Mouse (Mus musculus) neural tube, postnatal 0 days (tissue): ENCODE measurements around the gene Wdr5. TPM values are rescaled to one million over a fixed set of nuclear protein-coding genes. Genes with fewer than 3 reads are reported as not detected.

Experiments
- polyA plus RNA-seq: library from polyadenylated mRNA; unstranded; fragments of >200 nt; fragmentation: Nextera tagmentation; extraction: Ambion mirVana; gene quantifications from 2 replicates; pipeline ENCODE4 v1.2.1, GENCODE M21; 2015

Wdr5 gene
- polyA plus RNA-seq: 35.4 and 36.1 TPM in 2 replicates

GRCm38 (mm10) chr2:27514639-27515328 is at the start of gene Wdr5:
Gene Wdr5 (plus strand): TSS chr2:27515157.

GRCm38 (mm10) chr2:27507562-27507961 is 7.4 kb upstream of the Wdr5 start, which contains the start of gene Brd3:
Gene Brd3 (minus strand): TSS chr2:27507662.

Other genes with a start within 250 kb of the Wdr5 start
- 11.5 and 12.6 TPM in 2 replicates for gene Vav2, start 88.1 kb upstream of the Wdr5 start, polyA plus RNA-seq
- 38.1 and 43.0 TPM in 2 replicates for gene Brd3os, start 72.8 kb upstream of the Wdr5 start, polyA plus RNA-seq
- gene Brd3, start 7.5 kb upstream of the Wdr5 start, polyA plus RNA-seq: 82.7 and 91.6 TPM in 2 replicates
- gene Rxra, start 161.3 kb downstream of the Wdr5 start, polyA plus RNA-seq: 3.7 and 4.4 TPM in 2 replicates